Mouse (Mus musculus): ENCODE measurements at regions not wholly inside any gene's neighbourhood (a gene's known extent, or its start where the extent isn't known, plus 50 kb on each side); places are given as distances from the start of the nearest gene placed in this dataset.
A peak's percentile ranks its signal among the peaks of the same experiment; 100 is the strongest.

DNA sequence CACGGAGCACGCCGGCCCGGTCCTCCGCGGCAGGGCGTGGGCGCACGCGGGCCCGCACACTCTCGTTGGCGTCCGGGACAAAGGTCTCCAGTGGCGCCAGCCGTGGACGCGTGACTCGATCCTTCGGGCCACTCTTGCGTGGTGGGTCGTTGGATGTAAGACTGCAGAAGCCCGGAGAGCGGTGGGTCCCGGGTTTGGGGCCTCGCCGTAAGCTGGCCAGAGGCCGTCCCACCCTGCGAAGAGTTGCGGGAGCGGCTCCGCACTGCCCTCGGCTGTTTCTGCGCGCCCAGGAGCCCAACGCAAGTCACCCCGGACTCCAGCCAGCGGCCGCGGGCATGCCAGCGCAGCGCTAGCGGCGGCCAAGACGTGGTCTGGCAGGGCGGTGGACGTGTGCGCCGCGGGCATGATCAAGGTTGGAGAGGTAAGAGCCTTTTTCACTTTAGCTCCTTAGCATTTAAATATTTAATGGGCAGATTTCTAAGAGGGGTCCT lies 63.0 kb upstream of the Ppara start:
- peak; percentile 24; the same call in 1 of the 2 replicates for TF ChIP-seq CTCF (IDR thresholded peaks at IDR 0.05)
- no peak for TF ChIP-seq EP300 (IDR thresholded peaks at IDR 0.05)

Measured in lung, postnatal 0 days (tissue).